Mouse (Mus musculus): ENCODE data around the gene Maneal.

Maneal gene

DNA sequence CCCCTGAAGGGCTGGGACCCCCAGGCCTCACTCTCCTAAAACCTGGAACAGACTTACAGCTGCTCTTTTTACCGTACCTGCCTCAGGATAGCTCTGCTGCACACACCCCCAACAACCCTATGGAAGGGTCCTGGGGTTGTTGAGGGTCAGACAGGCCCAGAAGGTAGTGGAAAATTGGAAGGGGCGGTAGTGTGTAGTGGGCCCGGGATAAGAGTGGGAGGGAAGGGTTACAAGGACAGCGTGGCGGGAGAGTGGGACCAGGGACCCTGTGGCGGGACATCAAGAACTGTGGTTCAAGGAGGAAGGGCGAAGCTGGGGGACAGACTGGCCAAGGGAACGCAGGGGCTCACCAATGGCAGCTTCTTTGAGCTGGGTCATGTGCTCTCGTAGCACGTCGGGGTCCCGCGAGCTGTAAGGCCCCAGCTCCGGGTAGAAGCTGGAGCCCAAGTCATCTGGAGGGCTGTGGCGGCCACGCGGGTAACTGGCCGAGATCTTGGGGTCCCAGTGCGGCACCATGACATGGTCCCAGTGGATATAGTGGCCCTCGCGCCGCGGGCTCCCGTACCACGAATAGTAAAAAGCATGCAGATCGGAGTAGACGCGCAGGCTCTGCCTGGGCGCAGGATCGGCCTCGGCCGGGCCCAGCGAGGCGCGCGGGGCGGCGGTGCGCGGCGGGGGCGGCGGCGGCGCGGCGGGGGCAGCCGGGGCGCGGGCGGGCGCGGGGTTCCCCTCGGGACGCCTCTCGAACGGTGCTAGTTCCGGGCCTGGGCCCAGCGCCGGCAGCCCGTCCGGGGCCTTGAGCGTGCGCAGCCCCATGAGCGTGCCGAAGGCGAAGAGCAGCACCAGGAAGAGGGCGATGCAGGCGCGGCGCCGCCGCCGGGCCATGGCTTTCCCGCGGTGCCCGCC lies at the start of gene Maneal:
Gene Maneal (minus strand): TSS at position 889 of the 906 bp plus-strand sequence.
- no peak for DNase-seq (ENCODE audit: inconsistent ontology term)

GRCm38 (mm10) chr4:124905971-124906822 lies 44.2 kb upstream of the Maneal start:
- DNase-seq (ENCODE audit: inconsistent ontology term) = no peak

- no peak for DNase-seq (ENCODE audit: inconsistent ontology term)
Observed at GRCm38 (mm10) chr4:124905417-124905816, 43.4 kb upstream of the Maneal start.

DNA sequence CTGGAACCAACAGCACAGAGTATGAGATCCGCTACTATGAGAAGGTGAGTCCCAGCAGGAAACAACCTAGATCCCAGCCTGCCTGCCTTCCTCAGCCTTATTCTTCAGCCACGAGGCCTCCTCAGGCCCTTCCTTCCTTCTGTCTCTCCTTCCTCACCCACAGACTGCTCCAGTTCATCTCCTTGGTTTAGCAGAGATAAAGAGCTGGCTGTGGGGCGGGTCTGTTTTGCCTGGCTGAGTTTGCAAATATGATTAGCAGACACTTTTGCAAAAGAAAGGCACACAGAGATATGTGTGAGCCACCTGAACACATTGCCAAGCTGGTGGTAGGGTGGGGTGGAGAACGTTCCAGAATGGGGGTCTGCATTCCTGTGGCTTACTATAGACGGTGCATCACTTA lies 37.9 kb upstream of the Maneal start:
- DNase-seq (ENCODE audit: inconsistent ontology term) = no peak

GRCm38 (mm10) chr4:124898428-124898827 lies 36.5 kb upstream of the Maneal start:
- DNase-seq (ENCODE audit: inconsistent ontology term) = no peak

- DNase-seq (ENCODE audit: inconsistent ontology term) = no peak
Observed at GRCm38 (mm10) chr4:124894508-124895428, 32.8 kb upstream of the Maneal start.

DNA sequence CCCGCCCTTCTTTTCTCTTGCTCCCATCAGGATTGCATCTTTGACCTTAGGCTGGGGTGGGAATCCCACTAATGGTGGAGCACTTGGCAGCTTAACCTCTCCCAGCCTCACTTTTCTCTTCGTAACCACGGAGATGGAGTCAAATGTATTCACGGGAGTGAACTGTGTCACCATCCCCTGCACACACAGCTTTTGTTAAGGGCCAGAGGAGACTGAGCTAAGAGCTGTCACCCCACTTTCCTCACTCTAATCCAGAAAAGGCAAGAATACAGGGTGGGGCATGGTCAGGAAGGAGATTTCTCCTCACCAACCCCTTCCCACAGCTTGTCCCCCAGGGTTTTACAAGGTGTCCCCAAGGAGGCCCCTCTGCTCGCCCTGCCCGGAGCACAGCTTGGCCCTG lies 31.8 kb upstream of the Maneal start:
- DNase-seq (ENCODE audit: inconsistent ontology term) = no peak

GRCm38 (mm10) chr4:124890831-124891230 lies 28.9 kb upstream of the Maneal start:
- no peak for DNase-seq (ENCODE audit: inconsistent ontology term)

DNA sequence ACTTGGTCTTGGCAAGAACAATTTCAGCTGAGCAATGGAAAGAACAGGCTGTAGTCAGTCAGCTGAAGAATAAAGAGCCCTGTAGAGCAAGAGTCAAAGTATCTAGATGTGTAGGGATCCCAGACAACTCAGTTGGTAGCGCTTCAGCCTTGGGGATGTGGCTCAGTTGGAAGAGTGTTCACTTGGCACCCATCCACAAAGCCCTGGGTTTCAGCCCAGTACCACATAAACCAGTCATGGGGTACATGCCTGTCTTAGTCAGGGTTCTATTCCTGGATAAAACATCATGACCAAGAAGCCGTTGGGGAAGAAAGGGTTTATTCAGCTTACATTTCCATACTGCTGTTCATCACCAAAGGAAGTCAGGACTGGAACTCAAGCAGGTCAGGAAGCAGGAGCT lies 28.0 kb upstream of the Maneal start:
- DNase-seq (ENCODE audit: inconsistent ontology term) = no peak

DNA sequence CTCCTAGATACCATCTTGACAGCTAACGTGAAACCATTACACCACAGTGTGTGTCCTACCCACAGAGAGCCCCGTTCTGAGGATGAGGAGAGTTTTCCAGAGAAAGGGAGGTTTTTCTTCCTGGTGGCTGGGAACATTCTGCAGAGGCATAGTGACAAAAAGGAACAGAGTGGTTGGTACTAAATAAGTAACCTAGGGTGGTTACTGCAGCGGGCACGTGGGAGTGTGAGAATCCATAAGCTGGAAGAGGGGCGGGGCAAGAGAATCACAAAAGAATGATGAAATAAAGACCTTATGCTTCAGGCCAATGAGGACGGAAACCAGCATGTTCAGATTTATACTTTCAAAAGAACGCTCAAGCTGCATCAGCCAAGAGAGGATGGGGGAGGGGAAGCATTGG lies 26.7 kb upstream of the Maneal start:
- no peak for DNase-seq (ENCODE audit: inconsistent ontology term)

DNA sequence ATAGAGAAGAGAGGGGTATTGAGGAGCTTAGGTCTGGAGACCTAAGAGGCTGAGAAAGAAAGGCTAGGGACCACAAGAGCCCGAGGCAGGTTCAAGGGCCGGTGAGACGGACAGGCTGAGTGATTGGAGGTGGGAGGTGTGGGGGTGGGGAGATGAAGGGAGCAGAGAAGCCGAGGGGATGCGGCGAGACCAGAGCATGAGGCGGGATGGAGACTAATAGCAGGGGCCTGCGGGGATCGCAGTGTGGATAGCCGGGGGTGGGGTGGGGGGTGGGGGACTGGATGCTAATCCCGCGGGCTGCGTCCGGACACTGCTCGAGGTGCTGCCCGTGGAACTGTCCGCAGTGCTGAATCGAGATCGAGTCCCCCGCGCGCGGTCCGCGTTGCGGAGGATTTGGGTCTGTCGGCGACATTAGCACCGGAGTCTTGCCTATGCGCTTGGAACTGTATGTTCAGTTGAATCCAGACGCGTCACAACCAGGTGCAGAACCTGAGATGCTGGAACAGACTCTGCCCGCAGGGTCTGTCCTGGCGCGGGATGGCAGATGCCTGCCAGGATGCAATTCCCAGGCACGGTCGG lies 20.3 kb upstream of the Maneal start:
- DNase-seq (ENCODE audit: inconsistent ontology term) = peak; percentile 52

- DNase-seq (ENCODE audit: inconsistent ontology term) = no peak
Observed at GRCm38 (mm10) chr4:124881341-124881908, 19.5 kb upstream of the Maneal start.

GRCm38 (mm10) chr4:124880599-124880998 lies 18.6 kb upstream of the Maneal start, which contains the start of gene Epha10:
Epha10 (plus strand) TSS chr4:124880899.
- no peak for DNase-seq (ENCODE audit: inconsistent ontology term)

- no peak for DNase-seq (ENCODE audit: inconsistent ontology term)
Observed at GRCm38 (mm10) chr4:124872719-124873118, 10.7 kb upstream of the Maneal start.

DNA sequence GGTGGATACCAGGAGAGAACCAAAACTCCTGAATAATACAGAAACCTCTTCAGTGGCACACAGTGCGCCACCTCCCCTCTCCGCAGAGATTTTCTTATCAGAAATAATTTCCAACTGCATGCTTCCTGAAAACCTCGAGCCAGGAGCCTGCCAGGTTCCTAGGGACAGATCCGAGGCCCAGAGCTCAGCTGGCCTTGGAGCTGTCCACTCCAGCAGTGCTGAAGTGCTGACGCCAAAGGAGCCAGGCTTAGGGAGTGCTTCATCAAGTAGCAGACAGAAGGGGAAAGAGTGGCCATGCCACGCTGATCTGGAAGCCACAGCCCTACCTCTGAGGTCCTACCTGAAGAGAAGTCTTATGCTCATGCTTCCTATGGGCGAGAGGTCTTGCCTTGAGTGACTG lies 1.5 kb downstream of the Maneal start:
- peak; percentile 58 for DNase-seq (ENCODE audit: inconsistent ontology term)

- no peak for DNase-seq (ENCODE audit: inconsistent ontology term)
Observed at GRCm38 (mm10) chr4:124858370-124858769, 3.6 kb downstream of the Maneal start.

DNA sequence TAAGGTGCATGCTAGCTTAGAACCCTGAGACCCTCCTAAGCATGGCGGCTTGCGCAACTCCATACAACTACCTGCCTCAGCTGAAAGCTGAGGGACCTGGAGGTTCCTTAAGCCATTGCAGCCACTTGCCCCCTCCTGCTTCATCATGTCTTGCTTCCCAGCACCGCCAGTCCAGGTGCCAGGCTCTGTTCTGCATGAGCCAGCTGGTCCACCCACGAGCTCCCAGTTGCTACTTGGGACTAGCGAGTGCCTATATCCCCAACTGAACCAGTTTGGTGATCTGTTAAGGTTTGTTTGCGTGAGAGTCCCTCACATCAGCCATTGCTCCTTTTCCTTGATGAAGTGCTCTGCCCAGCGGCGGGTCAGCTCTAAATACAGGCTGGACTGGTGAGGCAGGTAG lies 5.7 kb downstream of the Maneal start:
- no peak for DNase-seq (ENCODE audit: inconsistent ontology term)

DNA sequence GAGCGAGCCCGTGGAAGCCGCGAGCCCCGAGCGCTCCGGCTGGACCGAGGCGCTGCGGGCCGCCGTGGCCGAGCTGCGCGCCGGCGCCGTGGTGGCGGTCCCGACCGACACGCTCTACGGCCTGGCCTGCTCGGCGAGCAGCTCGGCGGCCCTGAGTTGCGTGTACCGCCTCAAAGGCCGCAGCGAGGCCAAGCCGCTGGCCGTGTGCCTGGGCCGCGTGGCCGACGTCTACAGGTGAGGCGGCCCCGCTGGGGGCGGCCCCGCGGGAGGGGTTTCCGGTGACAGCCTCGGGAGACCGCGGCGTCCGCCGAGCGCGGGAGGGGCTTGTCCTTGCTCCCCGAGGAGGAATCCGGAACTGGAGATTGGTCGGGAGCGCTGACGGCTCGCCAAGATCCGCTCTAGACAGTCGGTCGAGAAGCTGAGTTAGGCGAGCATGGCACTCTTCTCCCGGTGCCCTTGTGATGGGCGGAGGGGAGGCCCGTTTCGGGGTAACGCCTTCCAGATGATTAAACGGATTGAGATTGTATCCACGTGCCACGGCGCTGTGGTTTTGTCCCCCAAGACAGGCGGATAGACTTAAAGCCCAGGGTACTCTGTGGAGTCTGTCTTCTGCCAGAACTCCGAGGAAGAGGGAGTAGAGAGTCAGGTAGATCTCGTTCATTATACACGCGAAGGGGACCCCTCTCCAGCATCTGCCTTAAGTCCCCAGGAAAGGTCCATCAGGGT lies 10.9 kb downstream of the Maneal start, which contains the start of gene 1110065P20Rik:
Gene 1110065P20Rik (minus strand): TSS at position 264 of the 726 bp plus-strand sequence.
- peak; percentile 80 for DNase-seq (ENCODE audit: inconsistent ontology term)

- peak; percentile 97 for DNase-seq (ENCODE audit: inconsistent ontology term)
Observed at GRCm38 (mm10) chr4:124850261-124850913, 11.6 kb downstream of the Maneal start, which contains the start of gene Yrdc. Yrdc (plus strand) TSS chr4:124850679.

Data from Muller cell, postnatal 12 days (primary cell).